Mouse (Mus musculus) right cerebral cortex, postnatal 14 days (tissue): Measurements from ENCODE around the gene Nacc2.

Experiments
- DNase-seq: peaks from one replicate; pipeline ENCODE4 v3.0.0; 2022

The Nacc2 gene

GRCm38 (mm10) chr2:26139034-26139544 lies 16.1 kb upstream of the Nacc2 start:
- no peak for DNase-seq

- no peak for DNase-seq
These were observed 15.4 kb upstream of the Nacc2 start for GRCm38 (mm10) chr2:26138252-26139033.

- DNase-seq, result no peak
These were observed 11.6 kb upstream of the Nacc2 start for GRCm38 (mm10) chr2:26134591-26134990.

GRCm38 (mm10) chr2:26132628-26133551 lies 9.9 kb upstream of the Nacc2 start:
- DNase-seq, result peak; percentile 92

GRCm38 (mm10) chr2:26131327-26131726 lies 8.3 kb upstream of the Nacc2 start:
- no peak for DNase-seq

GRCm38 (mm10) chr2:26129962-26130361 lies 6.9 kb upstream of the Nacc2 start:
- DNase-seq, result no peak

- no peak for DNase-seq
These were observed 6.3 kb upstream of the Nacc2 start for GRCm38 (mm10) chr2:26129346-26129745.

GRCm38 (mm10) chr2:26122171-26123078 lies 595 bp downstream of the Nacc2 start:
- DNase-seq, result no peak

GRCm38 (mm10) chr2:26121541-26122083 lies 1.4 kb downstream of the Nacc2 start:
- no peak for DNase-seq

GRCm38 (mm10) chr2:26119626-26120025 lies 3.4 kb downstream of the Nacc2 start:
- DNase-seq, result no peak

- no peak for DNase-seq
These were observed 3.8 kb downstream of the Nacc2 start for GRCm38 (mm10) chr2:26119310-26119592.

GRCm38 (mm10) chr2:26118584-26119309 lies 4.3 kb downstream of the Nacc2 start:
- DNase-seq, result no peak

GRCm38 (mm10) chr2:26117580-26117979 lies 5.4 kb downstream of the Nacc2 start:
- DNase-seq, result no peak

- no peak for DNase-seq
These were observed 6.5 kb downstream of the Nacc2 start for GRCm38 (mm10) chr2:26116550-26116949.

- no peak for DNase-seq
These were observed 7.8 kb downstream of the Nacc2 start for GRCm38 (mm10) chr2:26115215-26115614.

- DNase-seq, result no peak
These were observed 14.8 kb downstream of the Nacc2 start for GRCm38 (mm10) chr2:26108237-26108636.

- DNase-seq, result no peak
These were observed 16.0 kb downstream of the Nacc2 start for GRCm38 (mm10) chr2:26107011-26107410.

- no peak for DNase-seq
These were observed 16.8 kb downstream of the Nacc2 start for GRCm38 (mm10) chr2:26106233-26106632.

- DNase-seq, result no peak
These were observed 22.7 kb downstream of the Nacc2 start for GRCm38 (mm10) chr2:26100296-26100695.

GRCm38 (mm10) chr2:26099851-26100250 lies 23.2 kb downstream of the Nacc2 start:
- no peak for DNase-seq

GRCm38 (mm10) chr2:26099260-26099659 lies 23.8 kb downstream of the Nacc2 start:
- DNase-seq, result no peak

- no peak for DNase-seq
These were observed 29.1 kb downstream of the Nacc2 start for GRCm38 (mm10) chr2:26093897-26094296.
